Mouse (Mus musculus): ENCODE measurements around the gene Mybpc3. TPM values are rescaled to one million over a fixed set of nuclear protein-coding genes. Genes with fewer than 3 reads are reported as not detected.

Gene Mybpc3
- polyA plus RNA-seq, 1 experiment = 11.2 TPM

- DNase-seq = no peak
- 71% methylated on average over 5 of the region's 5 CpGs for WGBS
Measured at GRCm38 (mm10) chr2:91116842-91117241, 1.1 kb upstream of the Mybpc3 start.

GRCm38 (mm10) chr2:91118647-91119046, 703 bp downstream of the Mybpc3 start:
- TF ChIP-seq POLR2A (IDR thresholded peaks at IDR 0.05; ENCODE audit: borderline replicate concordance, extremely low read depth, low read depth, low read length) (no peak), CTCF (IDR thresholded peaks at IDR 0.05; ENCODE audit: insufficient read depth, low read length) (no peak)
- WGBS = 58% methylated on average over 1 of the region's 1 CpGs
- no peak overlapping the region for H3K4me3 ChIP-seq (replicated peaks; ENCODE audit: extremely low read depth, low read depth, low read length)
- DNase-seq = no peak
- H3K4me1 ChIP-seq (ENCODE audit: control insufficient read depth, insufficient read depth, low read length) = no peaks in the 10 kb centered on the region

More at GRCm38 (mm10) chr2:91116842-91117241, 1.1 kb upstream of the Mybpc3 start:
- Histone ChIP-seq H3K4me3 (replicated peaks; ENCODE audit: extremely low read depth, low read depth, low read length) (no peak overlapping the region), H3K4me1 (ENCODE audit: control insufficient read depth, insufficient read depth, low read length) (no peaks in the 10 kb centered on the region; the same call in 1 of the 2 replicates)
- TF ChIP-seq CTCF (IDR thresholded peaks at IDR 0.05; ENCODE audit: insufficient read depth, low read length) = no peak
- TF ChIP-seq POLR2A (IDR thresholded peaks at IDR 0.05; ENCODE audit: borderline replicate concordance, extremely low read depth, low read depth, low read length) = no peak

- TF ChIP-seq CTCF (IDR thresholded peaks at IDR 0.05; ENCODE audit: insufficient read depth, low read length) (no peak), POLR2A (IDR thresholded peaks at IDR 0.05; ENCODE audit: borderline replicate concordance, extremely low read depth, low read depth, low read length) (no peak)
- H3K4me1 ChIP-seq (ENCODE audit: control insufficient read depth, insufficient read depth, low read length) = no peaks in the 10 kb centered on the region
- no peak overlapping the region for H3K4me3 ChIP-seq (replicated peaks; ENCODE audit: extremely low read depth, low read depth, low read length)
- DNase-seq = no peak
- 90% methylated on average over 19 of the region's 19 CpGs for WGBS
Measured at GRCm38 (mm10) chr2:91119061-91119460, 1.1 kb downstream of the Mybpc3 start.

GRCm38 (mm10) chr2:91119551-91119950, 1.6 kb downstream of the Mybpc3 start:
- no peaks in the 10 kb centered on the region for H3K4me1 ChIP-seq (ENCODE audit: control insufficient read depth, insufficient read depth, low read length)
- H3K4me3 ChIP-seq (replicated peaks; ENCODE audit: extremely low read depth, low read depth, low read length) = no peak overlapping the region
- 74% methylated on average over 6 of the region's 6 CpGs for WGBS
- no peak for DNase-seq
- TF ChIP-seq POLR2A (IDR thresholded peaks at IDR 0.05; ENCODE audit: borderline replicate concordance, extremely low read depth, low read depth, low read length) = no peak
- no peak for TF ChIP-seq CTCF (IDR thresholded peaks at IDR 0.05; ENCODE audit: insufficient read depth, low read length)

GRCm38 (mm10) chr2:91120261-91120671, 2.3 kb downstream of the Mybpc3 start:
- DNase-seq = no peak
- no peaks in the 10 kb centered on the region for H3K4me1 ChIP-seq (ENCODE audit: control insufficient read depth, insufficient read depth, low read length)
- no peak for TF ChIP-seq POLR2A (IDR thresholded peaks at IDR 0.05; ENCODE audit: borderline replicate concordance, extremely low read depth, low read depth, low read length)
- TF ChIP-seq CTCF (IDR thresholded peaks at IDR 0.05; ENCODE audit: insufficient read depth, low read length) = no peak
- 58% methylated on average over 6 of the region's 6 CpGs for WGBS
- H3K4me3 ChIP-seq (replicated peaks; ENCODE audit: extremely low read depth, low read depth, low read length) = no peak overlapping the region

- DNase-seq = no peak
- TF ChIP-seq CTCF (IDR thresholded peaks at IDR 0.05; ENCODE audit: insufficient read depth, low read length) (no peak), POLR2A (IDR thresholded peaks at IDR 0.05; ENCODE audit: borderline replicate concordance, extremely low read depth, low read depth, low read length) (no peak)
- 66% methylated on average over 6 of the region's 6 CpGs for WGBS
- H3K4me1 ChIP-seq (ENCODE audit: control insufficient read depth, insufficient read depth, low read length) = no peaks in the 10 kb centered on the region
- no peak overlapping the region for H3K4me3 ChIP-seq (replicated peaks; ENCODE audit: extremely low read depth, low read depth, low read length)
Measured at GRCm38 (mm10) chr2:91121011-91121410, 3.1 kb downstream of the Mybpc3 start.

GRCm38 (mm10) chr2:91121497-91121896, 3.6 kb downstream of the Mybpc3 start:
- TF ChIP-seq CTCF (IDR thresholded peaks at IDR 0.05; ENCODE audit: insufficient read depth, low read length) (no peak), POLR2A (IDR thresholded peaks at IDR 0.05; ENCODE audit: borderline replicate concordance, extremely low read depth, low read depth, low read length) (no peak)
- no peak for DNase-seq
- no peaks in the 10 kb centered on the region for H3K4me1 ChIP-seq (ENCODE audit: control insufficient read depth, insufficient read depth, low read length)
- WGBS = 64% methylated on average over 8 of the region's 8 CpGs
- H3K4me3 ChIP-seq (replicated peaks; ENCODE audit: extremely low read depth, low read depth, low read length) = no peak overlapping the region

- no peak overlapping the region for H3K4me3 ChIP-seq (replicated peaks; ENCODE audit: extremely low read depth, low read depth, low read length)
- WGBS = 72% methylated on average over 6 of the region's 6 CpGs
Measured at GRCm38 (mm10) chr2:91123521-91123920, 5.6 kb downstream of the Mybpc3 start.

GRCm38 (mm10) chr2:91125101-91125500, 7.2 kb downstream of the Mybpc3 start:
- TF ChIP-seq POLR2A (IDR thresholded peaks at IDR 0.05; ENCODE audit: borderline replicate concordance, extremely low read depth, low read depth, low read length) (no peak), CTCF (IDR thresholded peaks at IDR 0.05; ENCODE audit: insufficient read depth, low read length) (no peak)
- DNase-seq = no peak
- WGBS = 82% methylated on average over 10 of the region's 10 CpGs

More at GRCm38 (mm10) chr2:91123521-91123920, 5.6 kb downstream of the Mybpc3 start:
- no peak for DNase-seq
- H3K4me1 ChIP-seq (ENCODE audit: control insufficient read depth, insufficient read depth, low read length) = no peaks in the 10 kb centered on the region
- no peak for TF ChIP-seq POLR2A (IDR thresholded peaks at IDR 0.05; ENCODE audit: borderline replicate concordance, extremely low read depth, low read depth, low read length)
- no peak for TF ChIP-seq CTCF (IDR thresholded peaks at IDR 0.05; ENCODE audit: insufficient read depth, low read length)

GRCm38 (mm10) chr2:91128761-91129160, 10.8 kb downstream of the Mybpc3 start:
- DNase-seq = no peak
- 78% methylated on average over 5 of the region's 5 CpGs for WGBS
- Histone ChIP-seq H3K4me3 (replicated peaks; ENCODE audit: extremely low read depth, low read depth, low read length) (no peak overlapping the region), H3K4me1 (ENCODE audit: control insufficient read depth, insufficient read depth, low read length) (no peaks in the 10 kb centered on the region)
- TF ChIP-seq CTCF (IDR thresholded peaks at IDR 0.05; ENCODE audit: insufficient read depth, low read length) (no peak), POLR2A (IDR thresholded peaks at IDR 0.05; ENCODE audit: borderline replicate concordance, extremely low read depth, low read depth, low read length) (no peak)

More at GRCm38 (mm10) chr2:91125101-91125500, 7.2 kb downstream of the Mybpc3 start:
- H3K4me3 ChIP-seq (replicated peaks; ENCODE audit: extremely low read depth, low read depth, low read length) = no peak overlapping the region
- H3K4me1 ChIP-seq (ENCODE audit: control insufficient read depth, insufficient read depth, low read length) = no peaks in the 10 kb centered on the region

Measured in lung, adult 2 months (tissue).